Mouse (Mus musculus): Measurements from ENCODE around the gene Rad9a. TPM values are rescaled to one million over a fixed set of nuclear protein-coding genes. Genes with fewer than 3 reads are reported as not detected.
A peak's percentile ranks its signal among the peaks of the same experiment; 100 is the strongest.

Rad9a gene
- polyA plus RNA-seq, 1 experiment from 2014 or later = 11.3 TPM

DNA sequence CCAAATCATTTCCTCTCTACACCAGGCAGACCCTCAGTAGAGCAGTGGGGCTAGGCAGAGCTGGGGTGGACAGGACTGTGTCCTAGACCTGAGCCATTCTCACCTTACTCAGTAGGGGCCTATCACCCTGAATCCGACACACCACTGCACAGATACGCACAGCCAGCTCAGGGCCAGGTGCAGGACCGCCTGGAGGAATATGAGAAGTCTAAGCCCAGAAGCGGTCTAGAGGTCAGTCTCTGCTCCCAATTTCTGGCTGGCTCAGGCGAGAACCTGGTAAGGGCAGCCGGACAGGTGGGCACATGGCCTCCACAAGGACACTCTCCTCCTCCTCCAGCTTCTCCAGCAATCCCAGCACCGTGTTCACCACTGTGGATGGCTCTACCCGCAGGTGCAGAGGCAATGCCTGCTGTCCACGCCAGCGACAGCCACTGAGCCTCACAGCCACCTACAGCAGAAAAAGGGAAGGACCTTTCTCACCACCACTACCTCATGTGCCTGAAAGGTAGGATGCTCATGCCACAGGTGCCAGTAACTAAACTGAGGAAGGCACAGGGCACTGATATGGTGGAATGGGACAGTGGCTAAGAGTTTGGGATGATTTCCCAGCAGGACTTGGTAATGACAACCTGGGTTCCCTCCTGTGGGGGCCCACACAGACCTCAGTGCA lies 30.6 kb downstream of the Rad9a start:
- peaks cover 10% of the 10 kb centered on the region; the same call in 1 of the 2 replicates for H3K4me1 ChIP-seq (replicated peaks; ENCODE audit: control insufficient read depth, insufficient read depth)
- no peak overlapping the region for H3K27ac ChIP-seq (replicated peaks)
- H3K27me3 ChIP-seq (ENCODE audit: control insufficient read depth, insufficient read depth, low read length) = no peaks in the 10 kb centered on the region
- WGBS = 95% methylated on average over 10 of the region's 10 CpGs
- 0 out of 2 replicates have a peak overlapping the region, but pooled peaks have one; percentile 4 for H3K9ac ChIP-seq (ENCODE audit: low read length)
- DNase-seq (ENCODE audit: low spot score) = no peak
- H3K36me3 ChIP-seq (ENCODE audit: control insufficient read depth, insufficient read depth, low read length) = no peaks in the 10 kb centered on the region
- no peak for ATAC-seq (ENCODE audit: low FRiP score, low TSS enrichment)
- no peak for TF ChIP-seq EP300 (optimal IDR thresholded peaks at IDR 0.05)
- no peak for TF ChIP-seq CTCF (IDR thresholded peaks at IDR 0.05; ENCODE audit: low read depth)
- no peak overlapping the region for H3K4me3 ChIP-seq (ENCODE audit: low read depth, low read length)
- no peaks in the 10 kb centered on the region for H3K9me3 ChIP-seq (ENCODE audit: control insufficient read depth, low read length)
- no peak overlapping the region for H3K4me2 ChIP-seq (replicated peaks; ENCODE audit: low read depth)

- WGBS = 4% methylated on average over 27 of the region's 27 CpGs
- ATAC-seq (ENCODE audit: low FRiP score, low TSS enrichment) = peak; percentile 56
Measured at GRCm38 (mm10) chr19:4169810-4170209, 31.7 kb downstream of the Rad9a start.

GRCm38 (mm10) chr19:4169378-4169784 lies 32.1 kb downstream of the Rad9a start:
- H3K27ac ChIP-seq (replicated peaks) = peak overlapping the region; percentile 95

More at GRCm38 (mm10) chr19:4169810-4170209, 31.7 kb downstream of the Rad9a start:
- H3K4me1 ChIP-seq (replicated peaks; ENCODE audit: control insufficient read depth, insufficient read depth) = peaks cover 5% of the 10 kb centered on the region; the same call in 1 of the 2 replicates
- H3K9ac ChIP-seq (ENCODE audit: low read length) = peak overlapping the region; percentile 86
- peak overlapping the region; percentile 95 for H3K27ac ChIP-seq (replicated peaks)
- TF ChIP-seq EP300 (optimal IDR thresholded peaks at IDR 0.05) (no peak), CTCF (IDR thresholded peaks at IDR 0.05; ENCODE audit: low read depth) (no peak)
- H3K4me2 ChIP-seq (replicated peaks; ENCODE audit: low read depth) = peak overlapping the region; percentile 81
- no peak for DNase-seq (ENCODE audit: low spot score)
- H3K27me3 ChIP-seq (ENCODE audit: control insufficient read depth, insufficient read depth, low read length) = no peaks in the 10 kb centered on the region
- H3K36me3 ChIP-seq (ENCODE audit: control insufficient read depth, insufficient read depth, low read length) = no peaks in the 10 kb centered on the region
- H3K4me3 ChIP-seq (ENCODE audit: low read depth, low read length) = peak overlapping the region; percentile 44
- H3K9me3 ChIP-seq (ENCODE audit: control insufficient read depth, low read length) = no peaks in the 10 kb centered on the region

DNA sequence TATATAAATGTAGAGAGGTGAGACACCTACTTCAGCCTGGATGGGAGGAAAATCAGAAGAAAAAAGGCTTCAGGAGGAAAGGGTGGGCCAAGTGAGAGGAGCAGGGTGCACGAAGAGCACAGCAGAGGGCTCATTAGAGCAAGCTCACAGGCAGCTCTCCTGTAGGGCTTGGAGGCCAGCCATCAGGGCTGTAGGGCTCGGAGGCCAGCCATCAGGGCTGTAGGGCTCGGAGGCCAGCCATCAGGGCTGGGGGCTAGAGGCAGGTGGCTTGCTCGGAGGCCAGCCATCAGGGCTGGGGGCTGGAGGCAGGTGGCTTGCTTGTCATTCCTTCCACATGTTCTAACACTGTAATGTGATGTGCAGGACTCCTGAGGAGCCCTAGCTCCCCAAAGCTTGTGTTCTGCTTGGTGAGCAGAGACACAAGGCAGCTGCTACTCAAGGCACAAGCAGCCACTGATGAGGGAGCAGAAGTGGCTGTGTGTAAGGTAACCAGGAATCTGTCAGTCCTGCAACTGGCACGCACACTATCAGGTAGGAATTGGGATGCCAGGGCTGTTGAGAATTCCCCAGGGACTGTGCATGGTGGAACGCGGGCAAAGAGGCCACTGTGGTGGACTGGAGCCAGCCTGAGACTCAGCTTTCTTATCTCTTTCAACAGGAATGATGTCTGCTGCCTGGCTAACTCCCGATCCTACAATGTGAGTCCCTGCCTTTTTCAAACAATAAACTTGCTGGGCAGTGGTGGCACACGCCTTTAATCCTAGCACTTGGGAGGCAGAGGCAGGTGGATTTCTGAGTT lies 34.6 kb downstream of the Rad9a start:
- 80% methylated on average over 9 of the region's 9 CpGs for WGBS
- H3K4me1 ChIP-seq (replicated peaks; ENCODE audit: control insufficient read depth, insufficient read depth) = peaks cover 5% of the 10 kb centered on the region; the same call in 1 of the 2 replicates

More at GRCm38 (mm10) chr19:4169378-4169784, 32.1 kb downstream of the Rad9a start:
- Histone ChIP-seq H3K9me3 (ENCODE audit: control insufficient read depth, low read length) (no peaks in the 10 kb centered on the region), H3K36me3 (ENCODE audit: control insufficient read depth, insufficient read depth, low read length) (no peaks in the 10 kb centered on the region), H3K4me3 (ENCODE audit: low read depth, low read length) (peak overlapping the region; percentile 44), H3K4me2 (replicated peaks; ENCODE audit: low read depth) (peak overlapping the region; percentile 81), H3K9ac (ENCODE audit: low read length) (peak overlapping the region; percentile 86), H3K4me1 (replicated peaks; ENCODE audit: control insufficient read depth, insufficient read depth) (peaks cover 5% of the 10 kb centered on the region; the same call in 1 of the 2 replicates), H3K27me3 (ENCODE audit: control insufficient read depth, insufficient read depth, low read length) (no peaks in the 10 kb centered on the region)
- DNase-seq (ENCODE audit: low spot score) = peak; percentile 99
- ATAC-seq (ENCODE audit: low FRiP score, low TSS enrichment) = peak; percentile 93
- peak; percentile 99 for TF ChIP-seq CTCF (IDR thresholded peaks at IDR 0.05; ENCODE audit: low read depth)
- peak; percentile 83 for TF ChIP-seq EP300 (optimal IDR thresholded peaks at IDR 0.05)
- under 1% methylated on average over 42 of the region's 43 CpGs for WGBS

DNA sequence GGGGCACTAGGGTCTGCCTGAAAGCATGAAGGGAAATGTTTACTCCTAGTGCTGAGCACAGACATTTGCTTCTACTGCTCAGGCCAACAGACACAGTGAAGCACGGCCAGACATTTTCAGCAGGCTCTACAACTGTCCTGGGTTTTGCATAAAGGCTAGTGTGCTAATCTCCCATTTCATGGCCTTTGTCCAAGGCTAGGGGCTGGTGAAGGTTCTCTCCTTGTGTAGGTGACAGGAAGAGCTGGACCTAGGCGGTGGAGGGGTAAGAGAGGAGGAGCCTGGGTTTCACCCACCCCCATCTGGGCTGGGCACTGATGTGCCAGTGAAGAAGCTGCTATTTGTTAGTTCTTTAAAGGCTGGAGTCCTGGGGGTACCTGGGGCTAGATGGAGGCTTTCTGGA lies 36.7 kb downstream of the Rad9a start:
- Histone ChIP-seq H3K4me3 (ENCODE audit: low read depth, low read length) (no peak overlapping the region), H3K27ac (replicated peaks) (0 out of 2 replicates have a peak overlapping the region, but pooled peaks have one; percentile 0), H3K4me1 (replicated peaks; ENCODE audit: control insufficient read depth, insufficient read depth) (0 out of 2 replicates have a peak, but pooled peaks cover under 1% of the 10 kb centered on the region), H3K4me2 (replicated peaks; ENCODE audit: low read depth) (no peak overlapping the region), H3K9me3 (ENCODE audit: control insufficient read depth, low read length) (no peaks in the 10 kb centered on the region), H3K27me3 (ENCODE audit: control insufficient read depth, insufficient read depth, low read length) (no peaks in the 10 kb centered on the region), H3K36me3 (ENCODE audit: control insufficient read depth, insufficient read depth, low read length) (peaks cover 6% of the 10 kb centered on the region), H3K9ac (ENCODE audit: low read length) (no peak overlapping the region)
- DNase-seq (ENCODE audit: low spot score) = no peak
- 62% methylated on average over 2 of the region's 2 CpGs for WGBS
- no peak for ATAC-seq (ENCODE audit: low FRiP score, low TSS enrichment)
- TF ChIP-seq EP300 (optimal IDR thresholded peaks at IDR 0.05) (no peak), CTCF (IDR thresholded peaks at IDR 0.05; ENCODE audit: low read depth) (no peak)

More for the DNA sequence above, 34.6 kb downstream of the Rad9a start:
- Histone ChIP-seq H3K36me3 (ENCODE audit: control insufficient read depth, insufficient read depth, low read length) (no peaks in the 10 kb centered on the region), H3K4me3 (ENCODE audit: low read depth, low read length) (no peak overlapping the region), H3K27me3 (ENCODE audit: control insufficient read depth, insufficient read depth, low read length) (no peaks in the 10 kb centered on the region), H3K27ac (replicated peaks) (no peak overlapping the region), H3K9ac (ENCODE audit: low read length) (no peak overlapping the region), H3K4me2 (replicated peaks; ENCODE audit: low read depth) (no peak overlapping the region), H3K9me3 (ENCODE audit: control insufficient read depth, low read length) (no peaks in the 10 kb centered on the region)
- DNase-seq (ENCODE audit: low spot score) (no peak), ATAC-seq (ENCODE audit: low FRiP score, low TSS enrichment) (no peak)
- TF ChIP-seq CTCF (IDR thresholded peaks at IDR 0.05; ENCODE audit: low read depth) (no peak), EP300 (optimal IDR thresholded peaks at IDR 0.05) (no peak)

Data from stomach, postnatal 0 days (tissue).